Mouse (Mus musculus) liver, postnatal 0 days (tissue): Measurements from ENCODE around the gene Endou. TPM values are rescaled to one million over a fixed set of nuclear protein-coding genes. Genes with fewer than 3 reads are reported as not detected.
A peak's percentile ranks its signal among the peaks of the same experiment; 100 is the strongest.

Experiments used
- ATAC-seq: fragments of 200-750 bp; cut with Nextera tagmentation; 2 replicates; pipeline ENCODE4 v1.8.0; 2017; ENCODE audit warnings: mild to moderate bottlenecking, moderate library complexity
- DNase-seq: peaks from one replicate; pipeline ENCODE4 v3.0.0-alpha.2; 2016
- H3K27ac ChIP-seq: fragments of 300-500 bp; sonication (generic); 2 replicates; pipeline ENCODE4 v1.5.1; 2014; ENCODE audit warnings: antibody characterized with exemption, moderate library complexity, mild to moderate bottlenecking, low read depth
- H3K27me3 ChIP-seq: fragments of 300-500 bp; sonication (generic); 2 replicates; pipeline ENCODE4 v1.6.1; 2014; ENCODE audit warnings: low read length, control low read depth, mixed read lengths; ENCODE audit not compliant: insufficient read depth
- H3K36me3 ChIP-seq: fragments of 300-500 bp; sonication (generic); replicated peaks from 2 replicates; pipeline ENCODE4 v1.6.1; 2014; ENCODE audit warnings: mild to moderate bottlenecking, control low read depth, low read length, moderate library complexity, mixed read lengths; ENCODE audit not compliant: insufficient read depth
- H3K4me1 ChIP-seq: fragments of 300-500 bp; sonication (generic); 2 replicates; pipeline ENCODE4 v1.6.1; 2014; ENCODE audit warnings: antibody characterized with exemption, mild to moderate bottlenecking, control low read depth; ENCODE audit not compliant: insufficient read depth
- H3K4me2 ChIP-seq: fragments of 300-500 bp; sonication (generic); 2 replicates; pipeline ENCODE4 v1.6.1; 2014; ENCODE audit warnings: low read depth, mild to moderate bottlenecking, low read length, moderate library complexity, mixed read lengths
- H3K4me3 ChIP-seq: fragments of 300-500 bp; sonication (generic); 2 replicates; pipeline ENCODE4 v1.5.1; 2014; ENCODE audit warnings: low read depth, low read length
- H3K9ac ChIP-seq: fragments of 300-500 bp; sonication (generic); replicated peaks from 2 replicates; pipeline ENCODE4 v1.6.1; 2014; ENCODE audit warnings: mild to moderate bottlenecking, moderate library complexity
- H3K9me3 ChIP-seq: fragments of 300-500 bp; sonication (generic); 2 replicates; pipeline ENCODE4 v1.6.1; 2016; ENCODE audit warnings: mild to moderate bottlenecking, control low read depth, low read length, mixed read lengths
- CTCF ChIP-seq: sonication (generic); IDR thresholded peaks from 2 replicates; pipeline ENCODE4 v1.5.1; 2016; ENCODE audit warnings: antibody characterized with exemption, low read depth
- EP300 ChIP-seq: IDR thresholded peaks from 2 replicates; pipeline ENCODE4 v1.6.1; 2016; ENCODE audit warnings: antibody characterized with exemption, low read depth, mild to moderate bottlenecking
- WGBS: fragments of 180-500 bp; shearing (Covaris S2); extraction: QIAGEN DNeasy Blood & Tissue Kit; methylation state at CpG from one replicate; pipeline ENCODE4 v1.1.7; 2014; ENCODE audit not compliant: insufficient replicate concordance; 5-methylcytosine and 5-hydroxymethylcytosine counted together
- polyA plus RNA-seq: library from polyadenylated mRNA; unstranded; fragments of >200 nt; fragmentation: Nextera tagmentation; extraction: Ambion mirVana; gene quantifications from 2 replicates; pipeline ENCODE4 v1.2.1, GENCODE M21; 2015

The Endou gene
- polyA plus RNA-seq, 1 experiment from 2014 or later: 0.82 TPM

DNA sequence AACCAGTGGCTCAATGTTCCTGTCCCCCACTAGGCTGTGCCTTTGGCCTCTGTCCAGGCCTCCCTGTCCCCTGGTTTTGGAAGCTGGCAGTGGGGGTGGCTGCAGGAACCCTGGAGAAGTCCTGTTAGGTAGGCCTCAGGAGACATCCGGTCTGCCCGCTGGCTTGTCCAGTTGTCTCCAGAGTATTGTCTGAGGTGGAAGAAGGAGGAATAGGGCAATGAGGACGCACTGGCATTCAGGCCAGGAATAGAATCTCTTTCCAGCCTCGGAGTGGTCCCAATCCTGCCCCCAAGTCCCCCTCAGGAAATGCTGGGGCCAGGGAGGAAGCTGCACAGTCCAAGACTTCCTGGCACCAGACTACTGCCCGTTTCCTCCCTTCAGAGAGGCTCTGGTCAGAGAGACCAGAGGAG is 42.8 kb upstream of the Endou start:
- Histone ChIP-seq H3K4me1 (peaks cover 11% of the 10 kb centered on the region), H3K27me3 (no peaks in the 10 kb centered on the region), H3K4me3 (no peak overlapping the region), H3K36me3 (no peaks in the 10 kb centered on the region), H3K9ac (no peak overlapping the region), H3K9me3 (no peaks in the 10 kb centered on the region), H3K27ac (peak overlapping the region; percentile 83), H3K4me2 (no peak overlapping the region)
- no peak for DNase-seq
- peak; percentile 43; the same call in 1 of the 2 replicates for ATAC-seq
- no peak for TF ChIP-seq EP300
- TF ChIP-seq CTCF: no peak
- 47% methylated on average over 5 of the region's 5 CpGs for WGBS

DNA sequence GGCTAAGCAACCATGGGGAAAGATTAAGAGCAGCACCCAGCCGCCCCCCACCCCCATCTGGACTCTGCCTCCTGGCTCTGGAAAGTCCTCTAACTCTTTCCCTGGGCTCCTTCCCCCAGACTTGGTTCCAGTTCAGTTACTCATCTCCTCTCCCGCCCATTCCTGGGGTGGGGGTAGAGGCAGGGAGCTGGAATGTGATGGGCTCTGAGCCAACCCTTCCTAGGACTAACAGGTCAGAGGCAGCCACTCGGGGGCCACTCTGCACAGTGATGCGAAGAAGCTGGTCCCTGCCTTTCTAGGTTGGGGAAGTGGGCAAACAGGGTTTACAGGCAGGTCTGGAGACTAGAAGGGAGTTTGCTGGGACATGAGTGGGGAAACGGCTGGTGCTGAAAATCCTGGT is 42.0 kb upstream of the Endou start:
- DNase-seq: peak; percentile 57
- Histone ChIP-seq H3K36me3 (no peaks in the 10 kb centered on the region), H3K27me3 (no peaks in the 10 kb centered on the region), H3K27ac (peak overlapping the region; percentile 83), H3K4me1 (peaks cover 14% of the 10 kb centered on the region), H3K4me3 (no peak overlapping the region), H3K4me2 (no peak overlapping the region), H3K9ac (no peak overlapping the region), H3K9me3 (no peaks in the 10 kb centered on the region)
- TF ChIP-seq EP300 (no peak), CTCF (no peak)
- peak; percentile 30; the same call in 1 of the 2 replicates for ATAC-seq
- WGBS: 38% methylated on average over 5 of the region's 5 CpGs

DNA sequence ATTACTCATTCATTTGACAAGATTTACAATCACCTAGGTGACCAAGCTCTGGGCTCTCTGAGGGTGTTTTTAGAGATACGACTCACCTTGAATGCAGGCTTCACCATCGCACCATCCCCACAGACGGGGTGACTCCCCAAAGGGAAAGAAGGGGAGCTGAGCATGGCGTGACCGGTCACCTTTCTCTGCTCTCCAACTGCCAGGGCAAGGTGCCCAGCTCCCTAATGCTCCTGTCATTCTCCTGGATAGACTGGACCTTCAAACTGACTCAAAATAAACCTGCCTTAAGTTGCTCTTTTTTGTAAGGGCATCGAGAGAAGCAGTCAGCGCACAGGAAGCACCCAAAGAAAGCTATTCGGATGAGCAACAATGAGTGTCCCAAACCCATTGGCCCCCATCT is 39.1 kb upstream of the Endou start:
- H3K27ac ChIP-seq: no peak overlapping the region
- no peak for DNase-seq
- 83% methylated on average over 8 of the region's 8 CpGs for WGBS
- peaks cover 31% of the 10 kb centered on the region for H3K4me1 ChIP-seq
- no peaks in the 10 kb centered on the region for H3K9me3 ChIP-seq
- no peaks in the 10 kb centered on the region for H3K36me3 ChIP-seq
- peaks cover 14% of the 10 kb centered on the region for H3K27me3 ChIP-seq
- no peak for ATAC-seq
- TF ChIP-seq CTCF: no peak
- TF ChIP-seq EP300: no peak
- no peak overlapping the region for H3K4me2 ChIP-seq
- no peak overlapping the region for H3K9ac ChIP-seq
- no peak overlapping the region for H3K4me3 ChIP-seq

DNA sequence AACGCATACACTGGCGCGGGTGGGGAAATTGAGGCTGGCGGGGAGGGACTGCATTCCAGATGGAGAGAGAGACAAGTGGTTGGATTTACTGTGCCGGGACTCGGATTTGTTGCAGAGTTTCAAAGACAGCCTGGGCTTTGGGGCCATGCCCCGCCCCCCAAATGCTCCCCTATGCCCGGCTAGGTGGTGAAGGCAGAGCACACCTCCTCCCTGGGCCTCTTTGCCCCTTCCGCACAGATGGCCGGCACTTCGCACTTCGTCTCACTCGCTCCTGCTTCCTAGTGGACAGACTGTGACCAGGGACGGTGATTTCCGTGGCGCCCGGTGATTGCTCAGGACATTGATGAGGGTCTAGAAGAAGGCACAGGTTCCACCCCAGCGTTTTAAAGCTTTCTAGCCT is 37.1 kb upstream of the Endou start:
- peak overlapping the region; percentile 74 for H3K27ac ChIP-seq
- 2% methylated on average over 18 of the region's 18 CpGs for WGBS
- H3K9ac ChIP-seq: peak overlapping the region; percentile 67
- ATAC-seq (no peak), DNase-seq (no peak)
- peak overlapping the region; percentile 51 for H3K4me3 ChIP-seq
- H3K27me3 ChIP-seq: peaks cover 14% of the 10 kb centered on the region
- H3K4me2 ChIP-seq: peak overlapping the region; percentile 84
- no peaks in the 10 kb centered on the region for H3K36me3 ChIP-seq
- TF ChIP-seq EP300: no peak
- TF ChIP-seq CTCF: peak; percentile 23; the same call in 1 of the 2 replicates
- no peaks in the 10 kb centered on the region for H3K9me3 ChIP-seq
- peaks cover 29% of the 10 kb centered on the region for H3K4me1 ChIP-seq

DNA sequence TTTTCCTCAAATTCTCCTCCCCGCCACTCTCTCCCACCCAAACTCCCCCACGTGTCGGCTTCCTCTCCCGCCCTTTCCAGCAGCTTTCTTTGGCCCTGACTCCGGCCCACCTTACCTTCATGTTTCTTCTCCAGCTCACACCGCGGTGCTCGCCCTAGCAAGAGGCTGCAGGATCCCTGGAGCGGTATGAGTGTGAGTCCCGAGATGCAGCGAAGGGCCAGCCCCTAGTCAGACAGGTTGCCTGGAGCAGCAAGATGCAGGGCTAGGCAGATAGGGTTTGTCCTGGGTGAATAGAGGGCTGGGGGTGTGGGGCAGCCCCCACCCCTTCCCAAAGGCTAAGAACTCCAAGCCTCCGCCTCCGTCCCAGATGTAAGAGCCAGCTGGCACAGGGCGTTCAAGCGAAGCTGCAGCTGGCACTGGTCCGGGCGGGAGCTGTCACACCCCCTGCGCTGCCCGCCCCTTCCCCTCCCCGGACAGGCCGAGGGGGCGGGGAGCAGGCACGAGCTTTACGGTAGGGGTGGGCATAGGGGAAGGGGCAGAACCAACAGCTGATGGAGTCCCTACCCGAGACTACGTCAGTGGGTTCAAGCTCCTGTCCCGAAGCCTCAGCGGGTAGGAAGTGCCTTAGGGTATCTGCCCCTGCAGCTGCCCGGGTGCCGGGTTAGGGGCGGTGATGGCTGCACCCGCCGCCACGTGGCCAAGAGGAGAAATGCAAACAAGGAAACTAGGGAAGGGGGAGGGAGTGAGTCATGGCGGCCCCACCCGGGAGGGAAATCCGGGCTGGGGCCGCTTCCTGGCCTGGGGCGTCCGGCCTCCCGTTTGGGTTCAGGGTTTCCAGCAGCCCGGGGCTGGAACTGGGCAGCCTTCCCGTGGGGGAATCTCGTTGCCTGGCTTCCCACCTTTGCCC is 36.4 kb upstream of the Endou start, which contains the start of gene Rapgef3:
TSS of gene Rapgef3 (minus strand) at position 693 of the 907 bp plus-strand sequence.
- WGBS: 1% methylated on average over 39 of the region's 44 CpGs

DNA sequence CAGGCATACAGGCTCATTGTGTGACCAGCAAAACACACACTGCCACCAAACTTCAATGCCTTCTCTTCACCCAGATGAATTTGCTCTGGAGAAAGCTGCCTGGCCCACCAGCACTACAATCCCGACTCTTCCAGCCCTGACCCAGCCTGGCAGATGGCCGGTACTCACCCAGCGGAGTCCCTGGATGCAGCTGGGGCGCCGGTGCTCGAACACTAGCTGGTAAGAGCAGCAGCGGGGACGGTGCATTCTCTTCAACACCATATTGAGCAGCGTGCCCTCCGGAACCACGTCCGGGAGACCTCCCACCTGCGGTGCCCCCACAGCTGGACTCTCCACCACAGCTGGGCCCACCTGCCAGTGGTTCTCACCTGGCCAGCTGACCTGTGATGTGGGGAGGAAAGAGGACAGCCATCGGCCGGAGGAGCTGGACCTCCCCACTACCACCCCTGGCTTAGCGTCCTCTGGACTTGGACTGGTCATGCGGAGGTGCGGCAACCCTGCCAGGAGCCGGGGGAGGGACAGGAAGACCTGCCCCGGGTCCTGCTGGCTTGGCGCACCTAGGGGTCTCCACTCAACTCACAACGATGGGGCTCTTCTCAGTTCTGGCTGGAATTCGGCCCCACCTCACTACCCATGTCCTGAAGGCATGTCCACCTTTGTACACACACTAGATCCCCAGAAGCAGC is 35.6 kb upstream of the Endou start:
- DNase-seq: no peak
- peaks cover 14% of the 10 kb centered on the region for H3K27me3 ChIP-seq
- no peak overlapping the region; the same call in 1 of the 2 replicates for H3K27ac ChIP-seq
- H3K9me3 ChIP-seq: no peaks in the 10 kb centered on the region
- peaks cover 33% of the 10 kb centered on the region for H3K4me1 ChIP-seq
- H3K9ac ChIP-seq: peak overlapping the region; percentile 38; the same call in 1 of the 2 replicates
- peak overlapping the region; percentile 51 for H3K4me3 ChIP-seq
- no peak for TF ChIP-seq CTCF
- TF ChIP-seq EP300: no peak
- no peaks in the 10 kb centered on the region for H3K36me3 ChIP-seq
- peak overlapping the region; percentile 84 for H3K4me2 ChIP-seq
- ATAC-seq: no peak
- WGBS: 10% methylated on average over 23 of the region's 23 CpGs

More for the DNA sequence above, 36.4 kb upstream of the Endou start, which contains the start of gene Rapgef3:
- Histone ChIP-seq H3K36me3 (no peaks in the 10 kb centered on the region), H3K9ac (peak within 1 kb of the TSS; percentile 67), H3K9me3 (no peaks in the 10 kb centered on the region), H3K27me3 (peaks cover 14% of the 10 kb centered on the region), H3K4me2 (peak within 1 kb of the TSS; percentile 84), H3K27ac (peak within 1 kb of the TSS; percentile 74), H3K4me3 (peak within 1 kb of the TSS; percentile 51), H3K4me1 (peaks cover 28% of the 10 kb centered on the region)
- TF ChIP-seq EP300: no peak
- peak; percentile 73 for TF ChIP-seq CTCF
- DNase-seq (peak; percentile 82), ATAC-seq (peak; percentile 73)
